Comparison of ENCODE assay signal across 9 mouse cellular contexts in genomic region chr11:60027272-60027671, GRCm38 (mm10). TPM values are rescaled to one million over a fixed set of nuclear protein-coding genes. Genes with fewer than 3 reads are reported as not detected.
DNase-seq lines count a peak whose midpoint lies in the region; ATAC-seq and TF ChIP-seq lines count a peak whose summit lies in the region.
"Had no signal": no experiment of that assay in that cellular context is flagged by ENCODE, and none has a peak within 500 bp of the region (broad histone marks: within the 10 kb centered on the region; RNA-seq: fewer than 3 reads in every experiment).

No protein-coding gene starts in this region.

- no peak overlapping the region for H3K9ac ChIP-seq in liver, postnatal 0 days (replicated peaks)
- H3K9ac ChIP-seq: heart, embryonic 15.5 days had no signal

- 5% methylated on average over 2 of the region's 2 CpGs for WGBS in liver, postnatal 0 days (ENCODE audit: insufficient replicate concordance)

- H3K36me3 ChIP-seq in liver, postnatal 0 days (replicated peaks; ENCODE audit: insufficient read depth, low read length), result peaks cover 6% of the 10 kb centered on the region; the same call in 1 of the 2 replicates
- H3K36me3 ChIP-seq: heart, embryonic 15.5 days had no signal

- H3K27me3 ChIP-seq in liver, postnatal 0 days (ENCODE audit: insufficient read depth, low read length), result no peaks in the 10 kb centered on the region
- H3K27me3 ChIP-seq: heart, embryonic 15.5 days had no signal

- TF ChIP-seq CTCF in liver, postnatal 0 days (IDR thresholded peaks at IDR 0.05; ENCODE audit: low read depth), result peak; percentile 92

- no peak for TF ChIP-seq EP300 in liver, postnatal 0 days (IDR thresholded peaks at IDR 0.05; ENCODE audit: low read depth)

- no peaks in the 10 kb centered on the region for H3K9me3 ChIP-seq in liver, postnatal 0 days (ENCODE audit: low read length)
- H3K9me3 ChIP-seq: heart, embryonic 15.5 days had no signal

- no peak overlapping the region for H3K27ac ChIP-seq in liver, postnatal 0 days (ENCODE audit: low read depth)
- H3K27ac ChIP-seq: heart, embryonic 15.5 days had no signal

- peak; percentile 81 for DNase-seq in CD4-positive helper T cell, adult 2 months (ENCODE audit: low read depth, low spot score)
- DNase-seq in cerebellum, postnatal 4 days (ENCODE audit: low spot score in 2 of 2), result peak; percentile 59 to 79
- peak; percentile 68 for DNase-seq in heart, adult 8-10 months (ENCODE audit: low spot score)
- peak; percentile 89 for DNase-seq in kidney, postnatal 10 days
- peak; percentile 84 for DNase-seq in liver, postnatal 0 days
- DNase-seq in ovary, postnatal 10 days (ENCODE audit: low spot score), result peak; percentile 72
- peak; percentile 87 for DNase-seq in thymus, postnatal 0 days (ENCODE audit: low spot score)

- no peak overlapping the region for H3K4me2 ChIP-seq in liver, postnatal 0 days (ENCODE audit: low read depth, low read length)
- H3K4me2 ChIP-seq: heart, embryonic 15.5 days had no signal

- peaks cover 3% of the 10 kb centered on the region; the same call in 1 of the 2 replicates for H3K4me1 ChIP-seq in liver, postnatal 0 days (ENCODE audit: insufficient read depth)

- ATAC-seq in activated CD4-positive, CD25-positive, alpha-beta regulatory T cell, adult 4 months, result peak; percentile 61
- no peak for ATAC-seq in liver, postnatal 0 days

- H3K4me3 ChIP-seq in liver, postnatal 0 days (ENCODE audit: low read depth, low read length), result no peak overlapping the region
- H3K4me3 ChIP-seq: heart, embryonic 15.5 days had no signal

RNA-seq across cellular contexts. Expression of gene Pemt, which starts 19.0 kb away (rescaled TPM):
- 1 to 10 TPM; 1.5 to 2.1 TPM for polyA plus RNA-seq in activated CD4-positive, CD25-positive, alpha-beta regulatory T cell, adult 4 months (2017; shearing (Covaris generic))
- total RNA-seq in heart, adult 8-10 months (2022), result 1 to 10 TPM; 1.6 to 2.6 (median 2.1) TPM
- polyA plus RNA-seq in liver, postnatal 0 days (2015; fragmentation: Nextera tagmentation; extraction: Ambion mirVana), result 589 and 592 TPM in 2 replicates
- 7.0 and 9.2 TPM in 2 replicates for polyA plus RNA-seq in thymus, postnatal 0 days (2015; fragmentation: Nextera tagmentation; extraction: Ambion mirVana)

Comparison
In these comparisons a context has a peak if more than half of its experiments do, and no peak if none do; other contexts are left out.
1. RNA of gene Pemt, which starts 19.0 kb away (polyA plus RNA-seq): 589 to 592 TPM in liver, postnatal 0 days; 7.0 to 9.2 TPM in thymus, postnatal 0 days and 1.5 to 2.1 TPM in activated CD4-positive, CD25-positive, alpha-beta regulatory T cell, adult 4 months; every median in the first group is over 10 times any median in the second.
2. Peak in every context shown above with its lines, with median percentiles within 50 percentile points of each other: DNase-seq.